Mouse (Mus musculus): Measurements from ENCODE around the gene Cyp2c50. TPM values are rescaled to one million over a fixed set of nuclear protein-coding genes. Genes with fewer than 3 reads are reported as not detected.
"Not testable (repeated sequence)": the region's sequence is repeated elsewhere in the genome, so short reads cannot be mapped to it uniquely, and the experiment has no call there.

The Cyp2c50 gene
- total RNA-seq (2021), result not detected

- DNase-seq (ENCODE audit: low spot score in 2 of 2); intact Hi-C loops (cut with DNase I): not testable (repeated sequence)
Measured at GRCm38 (mm10) chr19:40089421-40089820, at the start of gene Cyp2c50. Cyp2c50 (plus strand) TSS chr19:40089688.

- no peak for DNase-seq (ENCODE audit: low spot score in 2 of 2)
- intact Hi-C loops (cut with DNase I), result no loop called here
Measured at GRCm38 (mm10) chr19:40073701-40074100, 15.8 kb upstream of the Cyp2c50 start, which contains the start of gene Cyp2c54. Cyp2c54 (minus strand) TSS chr19:40073827.

GRCm38 (mm10) chr19:40088381-40088780, 1.1 kb upstream of the Cyp2c50 start:
- no peak for DNase-seq (ENCODE audit: low spot score in 2 of 2)
- intact Hi-C loops (cut with DNase I), result no loop called here

- DNase-seq (ENCODE audit: low spot score in 2 of 2), result no peak
- intact Hi-C loops (cut with DNase I), result no loop called here
Measured at GRCm38 (mm10) chr19:40091111-40091510, 1.6 kb downstream of the Cyp2c50 start.

GRCm38 (mm10) chr19:40119624-40120023, 30.1 kb downstream of the Cyp2c50 start:
- intact Hi-C loops (cut with DNase I); DNase-seq (ENCODE audit: low spot score in 2 of 2): not testable (repeated sequence)

- DNase-seq (ENCODE audit: low spot score in 2 of 2); intact Hi-C loops (cut with DNase I): not testable (repeated sequence)
Measured at GRCm38 (mm10) chr19:40125165-40125564, 35.7 kb downstream of the Cyp2c50 start.

GRCm38 (mm10) chr19:40126996-40127395, 37.5 kb downstream of the Cyp2c50 start:
- DNase-seq (ENCODE audit: low spot score in 2 of 2); intact Hi-C loops (cut with DNase I): not testable (repeated sequence)

Other genes starting within 250 kb of the Cyp2c50 start
- gene Cyp2c69, start 202.9 kb upstream of the Cyp2c50 start, total RNA-seq (2021), result not detected
- gene Cyp2c37, start 97.3 kb upstream of the Cyp2c50 start, total RNA-seq (2021), result not detected
- not detected for gene Cyp2c54, start 15.9 kb upstream of the Cyp2c50 start, total RNA-seq (2021)
- gene Cyp2c70, start 97.6 kb downstream of the Cyp2c50 start, total RNA-seq (2021), result 1 to 10 TPM; 1.5 to 1.8 TPM
- 10 to 100 TPM; 15.0 to 15.8 TPM for gene Pdlim1, start 182.2 kb downstream of the Cyp2c50 start, total RNA-seq (2021)

Data from left cerebral cortex, postnatal 25 days (tissue).